Mouse (Mus musculus) small intestine, adult 2 months (tissue): ENCODE results near the gene Muc20. TPM values are rescaled to one million over a fixed set of nuclear protein-coding genes. Genes with fewer than 3 reads are reported as not detected.

Source experiments
- H3K27ac ChIP-seq: fragments of 200-500 bp; 2 replicates; pipeline ENCODE4 v1.5.1; 2012; ENCODE audit warnings: low read depth, low read length, control low read depth, inconsistent platforms; ENCODE audit not compliant: insufficient read depth
- H3K27me3 ChIP-seq: fragments of 200-500 bp; 2 replicates; pipeline ENCODE4 v1.6.1; 2012; ENCODE audit warnings: mild to moderate bottlenecking, moderate library complexity, low read length, inconsistent platforms; ENCODE audit not compliant: control insufficient read depth, insufficient read depth
- H3K36me3 ChIP-seq: fragments of 200-500 bp; 2 replicates; pipeline ENCODE4 v1.6.1; 2012; ENCODE audit warnings: mild to moderate bottlenecking, low read length, control low read depth, inconsistent platforms; ENCODE audit not compliant: control insufficient read depth, insufficient read depth
- H3K4me1 ChIP-seq: fragments of 200-500 bp; 2 replicates; pipeline ENCODE4 v1.6.1; 2012; ENCODE audit warnings: low read length, inconsistent platforms, mixed read lengths; ENCODE audit not compliant: control insufficient read depth, insufficient read depth, insufficient read length
- H3K4me3 ChIP-seq: fragments of 200-500 bp; 2 replicates; pipeline ENCODE4 v1.5.1; 2012; ENCODE audit warnings: low read depth, mild to moderate bottlenecking, control low read depth, inconsistent platforms, low read length, moderate library complexity
- CTCF ChIP-seq: fragments of 200-500 bp; IDR thresholded peaks from 2 replicates; pipeline ENCODE4 v1.5.1; 2012; ENCODE audit warnings: low read depth, mild to moderate bottlenecking, control low read depth, inconsistent platforms, low read length, moderate library complexity, mixed read lengths; ENCODE audit not compliant: insufficient replicate concordance, insufficient read length; ENCODE audit errors: extremely low read depth
- POLR2A ChIP-seq: fragments of 200-500 bp; IDR thresholded peaks from 2 replicates; pipeline ENCODE4 v1.6.1; 2012; ENCODE audit warnings: low read depth, mild to moderate bottlenecking, control low read depth, inconsistent platforms, low read length, moderate library complexity
- WGBS: fragments of 180-500 bp; shearing (Covaris S2); methylation state at CpG from one replicate; pipeline ENCODE4 v1.1.7; 2018; 5-methylcytosine and 5-hydroxymethylcytosine counted together
- polyA plus RNA-seq: library from polyadenylated mRNA; depleted of rRNA; stranded (reverse); fragments of >200 nt; gene quantifications from 2 replicates; pipeline ENCODE4 v1.2.3, GENCODE M21; 2012

Muc20 gene
- polyA plus RNA-seq, 1 experiment: 0.11 TPM

GRCm38 (mm10) chr16:32822450-32822827, 25.2 kb upstream of the Muc20 start:
- TF ChIP-seq CTCF (no peak), POLR2A (no peak)
- Histone ChIP-seq H3K36me3 (peaks cover 46% of the 10 kb centered on the region), H3K4me3 (no peak overlapping the region), H3K27me3 (no peaks in the 10 kb centered on the region), H3K4me1 (no peaks in the 10 kb centered on the region), H3K27ac (no peak overlapping the region)
- WGBS: 72% methylated on average over 6 of the region's 6 CpGs

- 62% methylated on average over 10 of the region's 10 CpGs for WGBS
- H3K27me3 ChIP-seq: no peaks in the 10 kb centered on the region
- H3K27ac ChIP-seq: no peak overlapping the region
These were observed 24.7 kb upstream of the Muc20 start for GRCm38 (mm10) chr16:32821772-32822449.

GRCm38 (mm10) chr16:32818441-32818840, 21.2 kb upstream of the Muc20 start:
- no peaks in the 10 kb centered on the region for H3K27me3 ChIP-seq
- WGBS: 80% methylated on average over 5 of the region's 5 CpGs
- no peak overlapping the region for H3K4me3 ChIP-seq
- peaks cover 11% of the 10 kb centered on the region for H3K36me3 ChIP-seq
- H3K4me1 ChIP-seq: peaks cover 9% of the 10 kb centered on the region; the same call in 1 of the 2 replicates
- TF ChIP-seq CTCF (no peak), POLR2A (no peak)
- H3K27ac ChIP-seq: no peak overlapping the region

More at GRCm38 (mm10) chr16:32821772-32822449, 24.7 kb upstream of the Muc20 start:
- Histone ChIP-seq H3K36me3 (peaks cover 41% of the 10 kb centered on the region), H3K4me1 (no peaks in the 10 kb centered on the region), H3K4me3 (no peak overlapping the region)
- TF ChIP-seq CTCF: no peak
- TF ChIP-seq POLR2A: no peak

- no peak for TF ChIP-seq CTCF
- no peak for TF ChIP-seq POLR2A
- WGBS: 85% methylated on average over 4 of the region's 4 CpGs
- H3K36me3 ChIP-seq: 0 out of 2 replicates have a peak, but pooled peaks cover 7% of the 10 kb centered on the region
- peaks cover 9% of the 10 kb centered on the region; the same call in 1 of the 2 replicates for H3K4me1 ChIP-seq
- no peak overlapping the region for H3K4me3 ChIP-seq
- H3K27me3 ChIP-seq: no peaks in the 10 kb centered on the region
- H3K27ac ChIP-seq: no peak overlapping the region
These were observed 20.8 kb upstream of the Muc20 start for GRCm38 (mm10) chr16:32818036-32818435.

GRCm38 (mm10) chr16:32815160-32815605, 17.9 kb upstream of the Muc20 start:
- H3K4me3 ChIP-seq: peak overlapping the region; percentile 69
- 9% methylated on average over 6 of the region's 6 CpGs for WGBS

GRCm38 (mm10) chr16:32814539-32814938, 17.3 kb upstream of the Muc20 start:
- peaks cover 15% of the 10 kb centered on the region; the same call in 1 of the 2 replicates for H3K4me1 ChIP-seq
- no peaks in the 10 kb centered on the region for H3K27me3 ChIP-seq
- WGBS: 8% methylated on average over 14 of the region's 14 CpGs
- TF ChIP-seq CTCF (no peak), POLR2A (no peak)
- H3K36me3 ChIP-seq: no peaks in the 10 kb centered on the region
- H3K27ac ChIP-seq: no peak overlapping the region
- peak overlapping the region; percentile 69 for H3K4me3 ChIP-seq

More at GRCm38 (mm10) chr16:32815160-32815605, 17.9 kb upstream of the Muc20 start:
- peaks cover 11% of the 10 kb centered on the region; the same call in 1 of the 2 replicates for H3K4me1 ChIP-seq
- H3K27me3 ChIP-seq: no peaks in the 10 kb centered on the region
- no peaks in the 10 kb centered on the region for H3K36me3 ChIP-seq
- TF ChIP-seq POLR2A (no peak), CTCF (no peak)
- H3K27ac ChIP-seq: no peak overlapping the region

GRCm38 (mm10) chr16:32813771-32814170, 16.5 kb upstream of the Muc20 start:
- Histone ChIP-seq H3K27me3 (no peaks in the 10 kb centered on the region), H3K36me3 (no peaks in the 10 kb centered on the region), H3K4me3 (no peak overlapping the region), H3K27ac (no peak overlapping the region), H3K4me1 (peaks cover 15% of the 10 kb centered on the region; the same call in 1 of the 2 replicates)
- TF ChIP-seq POLR2A (no peak), CTCF (no peak)
- 82% methylated on average over 3 of the region's 3 CpGs for WGBS
